8 mouse cellular contexts compared by ENCODE assay signal in the genomic region with DNA sequence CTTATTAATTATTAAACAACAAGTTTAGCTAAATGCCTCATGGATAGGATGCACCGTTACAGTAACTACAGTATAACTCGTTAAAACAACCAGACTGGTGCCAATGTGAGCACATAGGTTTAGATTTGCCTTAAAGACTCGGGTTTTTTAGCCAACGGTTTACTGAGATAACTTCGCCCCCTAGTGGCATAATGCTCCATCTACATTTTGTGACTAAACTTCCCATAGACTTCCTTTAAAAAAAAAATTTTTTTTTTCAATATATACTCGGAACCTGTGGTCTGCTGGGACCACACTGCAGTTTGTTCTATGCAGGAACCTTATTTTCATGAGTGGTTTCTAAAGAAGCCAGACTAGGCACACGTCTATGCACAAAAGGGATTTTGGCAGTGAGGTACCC. TPM values are rescaled to one million over a fixed set of nuclear protein-coding genes. Genes with fewer than 3 reads are reported as not detected.
DNase-seq lines count a peak whose midpoint lies in the region; ATAC-seq and TF ChIP-seq lines count a peak whose summit lies in the region.

No protein-coding gene starts in this region.

- H3K27me3 ChIP-seq in Patski, result peaks cover 54% of the 10 kb centered on the region
- peaks cover 7% of the 10 kb centered on the region; the same call in 1 of the 2 replicates for H3K27me3 ChIP-seq in embryonic facial prominence, embryonic 12.5 days
- no peaks in the 10 kb centered on the region for H3K27me3 ChIP-seq in stomach, embryonic 16.5 days (ENCODE audit: control insufficient read depth, insufficient read depth, low read length)

- TF ChIP-seq CTCF in Patski (IDR thresholded peaks at IDR 0.05), result peak; percentile 58

- no peak overlapping the region for H3K27ac ChIP-seq in embryonic facial prominence, embryonic 12.5 days
- H3K27ac ChIP-seq in stomach, embryonic 16.5 days (ENCODE audit: low read length), result no peak overlapping the region

- peak; percentile 41 for DNase-seq in adrenal gland, adult 2 months
- DNase-seq in adrenal gland, postnatal 4 days (ENCODE audit: low spot score in 2 of 2), result no peak
- peak; percentile 6 for DNase-seq in Patski (ENCODE audit: low read depth, low spot score)
- DNase-seq in layer of hippocampus, adult 9-11 months, result peak; percentile 26

- ATAC-seq in Patski, result no peak
- ATAC-seq in embryonic facial prominence, embryonic 12.5 days (ENCODE audit: insufficient number of reproducible peaks, insufficient read depth, low FRiP score, low TSS enrichment), result no peak
- ATAC-seq in hematopoietic stem cell, adult 5-6 weeks (replicated peaks in 1 of 2; ENCODE audit: insufficient read depth in 1 of 2, low FRiP score in 2 of 2, low TSS enrichment in 1 of 2, low read depth in 1 of 2, poor library complexity in 2 of 2, severe bottlenecking in 2 of 2), result peak; percentile 46 to 58; a peak in 3 of 4 replicates
- ATAC-seq in megakaryocyte-erythroid progenitor cell, adult 5-6 weeks (replicated peaks; ENCODE audit: low FRiP score, low TSS enrichment, poor library complexity, severe bottlenecking), result 0 out of 2 replicates have a peak, but pooled peaks have one; percentile 34
- ATAC-seq in stomach, embryonic 16.5 days (ENCODE audit: insufficient read depth, low FRiP score), result no peak

- no peaks in the 10 kb centered on the region for H3K36me3 ChIP-seq in embryonic facial prominence, embryonic 12.5 days
- no peaks in the 10 kb centered on the region for H3K36me3 ChIP-seq in stomach, embryonic 16.5 days (ENCODE audit: control insufficient read depth, insufficient read depth, low read length)

- CTCF ChIA-PET in Patski (lab: Charles Lee), result interaction anchor here (0.7 to 2.2 kb wide), 3 partner anchors 110 to 722 kb away, joined by 3 to 13 read pairs (median 4); no protein-coding TSS in a partner anchor

- in situ Hi-C loops in Patski (cut with MboI; ENCODE audit: low pct_unique_long_range_greater_than_20kb), result no loop called here

- WGBS in embryonic facial prominence, embryonic 12.5 days, result 7% methylated on average over 7 of the region's 7 CpGs
- WGBS in stomach, embryonic 16.5 days, result 5% methylated on average over 7 of the region's 7 CpGs

- no peaks in the 10 kb centered on the region for H3K4me1 ChIP-seq in embryonic facial prominence, embryonic 12.5 days
- no peaks in the 10 kb centered on the region for H3K4me1 ChIP-seq in stomach, embryonic 16.5 days (ENCODE audit: control insufficient read depth, insufficient read depth, low read length)

- no peak overlapping the region for H3K9ac ChIP-seq in embryonic facial prominence, embryonic 12.5 days
- H3K9ac ChIP-seq in stomach, embryonic 16.5 days (ENCODE audit: low read length), result no peak overlapping the region

- H3K4me3 ChIP-seq in embryonic facial prominence, embryonic 12.5 days, result no peak overlapping the region
- H3K4me3 ChIP-seq in stomach, embryonic 16.5 days (replicated peaks; ENCODE audit: low read length), result no peak overlapping the region

- peak overlapping the region; percentile 42 for H3K4me2 ChIP-seq in embryonic facial prominence, embryonic 12.5 days (replicated peaks)
- peak overlapping the region; percentile 39 for H3K4me2 ChIP-seq in stomach, embryonic 16.5 days (ENCODE audit: low read depth, low read length)

- H3K9me3 ChIP-seq in embryonic facial prominence, embryonic 12.5 days, result no peaks in the 10 kb centered on the region
- no peaks in the 10 kb centered on the region for H3K9me3 ChIP-seq in stomach, embryonic 16.5 days (replicated peaks; ENCODE audit: control insufficient read depth, low read length)

- POLR2A ChIA-PET in Patski (lab: Charles Lee), result no interaction called here

RNA-seq across cellular contexts. Expression of gene Atp13a4, which starts 16.2 kb away (rescaled TPM):
- total RNA-seq in adrenal gland, adult 2 months (2021), result not detected
- polyA plus RNA-seq in adrenal gland, adult 2 months (2012; rRNA removed), result not detected in 2 replicates
- 1 to 10 TPM in 1 of 2 experiments, under 1 TPM in 1; 0.51 to 2.8 TPM for total RNA-seq in adrenal gland, postnatal 4 days (2021)
- polyA plus RNA-seq in Patski (2021), result not detected
- 0.14 TPM in 1 of 2 replicates, not detected in the other for polyA plus RNA-seq in embryonic facial prominence, embryonic 12.5 days (2016; fragmentation: Nextera tagmentation; extraction: Ambion mirVana)
- total RNA-seq in hematopoietic stem cell, adult 5-6 weeks (2017), result not detected in 2 replicates
- not detected in 2 replicates for total RNA-seq in megakaryocyte-erythroid progenitor cell, adult 5-6 weeks (2014; fragmentation: Nextera tagmentation)
- total RNA-seq in megakaryocyte-erythroid progenitor cell, adult 5-6 weeks (2017), result not detected in 2 replicates
- 0.18 and 1.7 TPM in 2 replicates for polyA plus RNA-seq in stomach, embryonic 16.5 days (2015; fragmentation: Nextera tagmentation; extraction: Ambion mirVana)

RNA-seq across cellular contexts. Expression of gene Opa1, which starts 18.3 kb away (rescaled TPM):
- total RNA-seq in adrenal gland, adult 2 months (2021), result 10 to 100 TPM; 84.8 to 85.6 TPM
- 8.7 and 13.0 TPM in 2 replicates for polyA plus RNA-seq in adrenal gland, adult 2 months (2012; rRNA removed)
- total RNA-seq in adrenal gland, postnatal 4 days (2021), result 10 to 100 TPM; 87.7 to 93.4 TPM
- polyA plus RNA-seq in Patski (2021), result 56.8 TPM
- polyA plus RNA-seq in embryonic facial prominence, embryonic 12.5 days (2016; fragmentation: Nextera tagmentation; extraction: Ambion mirVana), result 37.9 and 38.9 TPM in 2 replicates
- 69.3 and 70.2 TPM in 2 replicates for total RNA-seq in hematopoietic stem cell, adult 5-6 weeks (2017)
- total RNA-seq in megakaryocyte-erythroid progenitor cell, adult 5-6 weeks (2014; fragmentation: Nextera tagmentation), result 54.8 and 58.0 TPM in 2 replicates
- 92.9 and 118 TPM in 2 replicates for total RNA-seq in megakaryocyte-erythroid progenitor cell, adult 5-6 weeks (2017)
- 30.4 and 33.7 TPM in 2 replicates for polyA plus RNA-seq in stomach, embryonic 16.5 days (2015; fragmentation: Nextera tagmentation; extraction: Ambion mirVana)

Comparison
In these comparisons a context has a peak if more than half of its experiments do, and no peak if none do; other contexts are left out.
1. DNase-seq: peak in adrenal gland, adult 2 months (single experiment), Patski (single experiment) and layer of hippocampus, adult 9-11 months (single experiment); none in adrenal gland, postnatal 4 days (0 of 2).
2. ATAC-seq: peak in hematopoietic stem cell, adult 5-6 weeks (2 of 2) and megakaryocyte-erythroid progenitor cell, adult 5-6 weeks (single experiment); none in Patski (single experiment), embryonic facial prominence, embryonic 12.5 days (single experiment) and stomach, embryonic 16.5 days (single experiment).